Mouse (Mus musculus) adrenal gland, adult 2 months (tissue): Measurements from ENCODE around the gene Zfp148. TPM values are rescaled to one million over a fixed set of nuclear protein-coding genes. Genes with fewer than 3 reads are reported as not detected.
A peak's percentile ranks its signal among the peaks of the same experiment; 100 is the strongest.
"Not testable (repeated sequence)": the region's sequence is repeated elsewhere in the genome, so short reads cannot be mapped to it uniquely, and the experiment has no call there.

Experiments used
- DNase-seq: peaks from one replicate; pipeline ENCODE4 v3.0.0; 2021
- polyA plus RNA-seq: library from polyadenylated mRNA; depleted of rRNA; stranded (reverse); fragments of >200 nt; gene quantifications from 2 replicates; pipeline ENCODE4 v1.2.3, GENCODE M21; 2012
- total RNA-seq, 2 experiments: library from RNA; stranded (reverse); gene quantifications; 2 replicates each; pipeline ENCODE4 v1.2.3; 2021

The Zfp148 gene
- total and polyA plus RNA-seq, 3 experiments: 2.8 to 67.8 (median 65.2) TPM

- DNase-seq: peak; percentile 39
Measured at GRCm38 (mm10) chr16:33381614-33382245, 1.1 kb downstream of the Zfp148 start.

GRCm38 (mm10) chr16:33382341-33382740, 1.7 kb downstream of the Zfp148 start:
- DNase-seq: no peak

GRCm38 (mm10) chr16:33383584-33383983, 2.9 kb downstream of the Zfp148 start:
- no peak for DNase-seq

GRCm38 (mm10) chr16:33384057-33384456, 3.4 kb downstream of the Zfp148 start:
- DNase-seq: not testable (repeated sequence)

GRCm38 (mm10) chr16:33387013-33387412, 6.4 kb downstream of the Zfp148 start:
- no peak for DNase-seq

GRCm38 (mm10) chr16:33387420-33387819, 6.8 kb downstream of the Zfp148 start:
- DNase-seq: no peak

GRCm38 (mm10) chr16:33399913-33400782, 19.5 kb downstream of the Zfp148 start:
- peak; percentile 90 for DNase-seq

GRCm38 (mm10) chr16:33400943-33401342, 20.3 kb downstream of the Zfp148 start:
- DNase-seq: no peak

- no peak for DNase-seq
Measured at GRCm38 (mm10) chr16:33403258-33403657, 22.6 kb downstream of the Zfp148 start.

- no peak for DNase-seq
Measured at GRCm38 (mm10) chr16:33404055-33404454, 23.4 kb downstream of the Zfp148 start.

- no peak for DNase-seq
Measured at GRCm38 (mm10) chr16:33405487-33405886, 24.9 kb downstream of the Zfp148 start.

GRCm38 (mm10) chr16:33410151-33410550, 29.5 kb downstream of the Zfp148 start:
- no peak for DNase-seq

- DNase-seq: no peak
Measured at GRCm38 (mm10) chr16:33410605-33411004, 30.0 kb downstream of the Zfp148 start.

- DNase-seq: no peak
Measured at GRCm38 (mm10) chr16:33414191-33414590, 33.6 kb downstream of the Zfp148 start.

- DNase-seq: no peak
Measured at GRCm38 (mm10) chr16:33415607-33416006, 35.0 kb downstream of the Zfp148 start.

- no peak for DNase-seq
Measured at GRCm38 (mm10) chr16:33428327-33428726, 47.7 kb downstream of the Zfp148 start.

- DNase-seq: no peak
Measured at GRCm38 (mm10) chr16:33431660-33432059, 51.0 kb downstream of the Zfp148 start.

- no peak for DNase-seq
Measured at GRCm38 (mm10) chr16:33441065-33441464, 60.4 kb downstream of the Zfp148 start.

- peak; percentile 29 for DNase-seq
Measured at GRCm38 (mm10) chr16:33446830-33447229, 66.2 kb downstream of the Zfp148 start.

- no peak for DNase-seq
Measured at GRCm38 (mm10) chr16:33453826-33454225, 73.2 kb downstream of the Zfp148 start.

GRCm38 (mm10) chr16:33454306-33454705, 73.7 kb downstream of the Zfp148 start:
- DNase-seq: peak; percentile 16

- DNase-seq: peak; percentile 63
Measured at GRCm38 (mm10) chr16:33455263-33455910, 74.8 kb downstream of the Zfp148 start.

GRCm38 (mm10) chr16:33459101-33459500, 78.5 kb downstream of the Zfp148 start:
- DNase-seq: no peak
